Mouse (Mus musculus): Measurements from ENCODE around the gene Odf4. TPM values are rescaled to one million over a fixed set of nuclear protein-coding genes. Genes with fewer than 3 reads are reported as not detected.
"Not testable (repeated sequence)": the region's sequence is repeated elsewhere in the genome, so short reads cannot be mapped to it uniquely, and the experiment has no call there.

Gene Odf4
- total RNA-seq (2017): not detected in 2 replicates

DNA sequence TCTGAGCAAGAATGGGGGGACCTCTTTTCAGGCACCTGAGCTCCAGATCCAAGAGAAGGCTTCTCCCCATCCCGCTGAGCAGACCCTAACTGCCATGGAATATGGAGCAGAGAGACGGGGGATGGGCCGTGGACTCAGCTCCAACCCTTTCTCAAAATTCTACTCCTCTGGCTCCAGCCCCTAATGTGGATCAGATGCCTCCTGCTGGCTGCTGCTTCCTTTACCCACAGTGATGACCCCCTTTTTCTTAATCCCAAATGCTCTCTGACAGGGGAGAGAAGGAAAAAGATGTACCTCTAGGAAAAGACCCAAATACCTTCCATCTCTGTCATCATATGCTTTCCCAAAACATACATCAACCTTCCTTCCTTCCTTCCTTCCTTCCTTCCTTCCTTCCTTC lies at the start of gene Odf4:
TSS of gene Odf4 (minus strand) at position 101 of the 400 bp plus-strand sequence.
- ATAC-seq (replicated peaks in 1 of 2; ENCODE audit: insufficient read depth in 1 of 2, low FRiP score in 2 of 2, low TSS enrichment in 1 of 2, low read depth in 1 of 2, poor library complexity in 2 of 2, severe bottlenecking in 2 of 2): no peak

GRCm38 (mm10) chr11:68975601-68976000 lies 48.7 kb upstream of the Odf4 start:
- no peak for ATAC-seq (replicated peaks in 1 of 2; ENCODE audit: insufficient read depth in 1 of 2, low FRiP score in 2 of 2, low TSS enrichment in 1 of 2, low read depth in 1 of 2, poor library complexity in 2 of 2, severe bottlenecking in 2 of 2)

- ATAC-seq (replicated peaks in 1 of 2; ENCODE audit: insufficient read depth in 1 of 2, low FRiP score in 2 of 2, low TSS enrichment in 1 of 2, low read depth in 1 of 2, poor library complexity in 2 of 2, severe bottlenecking in 2 of 2): no peak
These were observed 48.2 kb upstream of the Odf4 start, which contains the start of gene Rangrf for GRCm38 (mm10) chr11:68975085-68975484. Rangrf (minus strand) TSS chr11:68975185.

DNA sequence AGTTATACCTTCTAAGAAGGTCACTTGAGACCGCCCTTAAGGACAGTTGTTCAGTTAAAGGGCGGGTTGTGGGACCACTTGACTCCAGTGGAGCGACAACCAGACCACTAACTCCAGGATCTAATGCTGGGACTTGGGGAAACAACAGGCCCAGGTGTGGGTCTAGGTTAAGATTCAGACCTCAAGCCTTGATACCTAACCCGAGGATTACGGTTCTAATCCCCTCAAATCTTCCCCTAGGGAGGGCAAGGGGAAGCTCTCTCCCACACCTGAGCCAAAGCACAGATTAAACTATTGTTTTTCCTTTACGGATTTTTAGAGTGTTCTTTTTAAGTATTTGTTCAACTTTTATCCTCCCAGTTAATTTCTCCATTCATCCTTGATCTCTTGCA lies 47.2 kb upstream of the Odf4 start:
- no peak for ATAC-seq (replicated peaks in 1 of 2; ENCODE audit: insufficient read depth in 1 of 2, low FRiP score in 2 of 2, low TSS enrichment in 1 of 2, low read depth in 1 of 2, poor library complexity in 2 of 2, severe bottlenecking in 2 of 2)

DNA sequence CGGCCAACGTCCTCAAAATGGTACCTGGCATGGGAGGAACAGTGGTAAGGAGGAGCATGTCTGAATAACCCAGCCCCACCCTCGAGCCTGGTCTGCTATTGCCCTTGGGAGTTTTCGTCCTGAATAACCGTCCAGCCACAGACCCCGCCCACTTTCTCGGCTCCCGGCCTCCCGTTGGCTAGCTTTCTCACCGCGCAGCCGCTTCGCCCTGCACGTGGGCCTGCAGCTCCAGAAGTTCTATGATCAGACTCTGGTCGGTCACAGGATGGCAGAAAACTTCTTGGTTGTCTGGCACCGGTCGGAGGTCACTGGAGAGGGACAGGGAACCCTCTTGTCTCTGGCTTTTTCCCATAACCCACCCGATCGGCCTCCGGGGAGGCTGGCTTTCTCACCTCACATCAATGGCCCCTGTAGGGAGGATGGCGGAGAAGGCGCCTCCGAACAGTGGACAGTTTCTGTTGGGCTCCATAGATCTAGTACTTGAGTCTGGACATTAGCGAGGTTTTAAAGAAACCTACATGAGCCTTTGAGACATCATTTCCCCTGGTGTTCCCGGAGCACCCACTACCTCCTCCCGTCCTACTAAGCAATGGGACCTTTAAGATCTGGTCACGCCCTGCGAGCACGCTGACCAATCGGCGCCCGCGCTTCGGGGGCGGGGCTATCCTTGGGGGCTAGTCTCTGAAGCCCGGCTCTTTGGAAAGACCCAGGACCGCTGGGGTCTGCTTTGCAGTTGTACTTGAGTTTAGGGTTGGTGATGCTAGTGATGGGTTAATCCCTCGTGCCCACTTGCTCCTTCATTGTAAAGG lies 46.6 kb upstream of the Odf4 start:
- peak; percentile 91 to 93 for ATAC-seq (replicated peaks in 1 of 2; ENCODE audit: insufficient read depth in 1 of 2, low FRiP score in 2 of 2, low TSS enrichment in 1 of 2, low read depth in 1 of 2, poor library complexity in 2 of 2, severe bottlenecking in 2 of 2)

DNA sequence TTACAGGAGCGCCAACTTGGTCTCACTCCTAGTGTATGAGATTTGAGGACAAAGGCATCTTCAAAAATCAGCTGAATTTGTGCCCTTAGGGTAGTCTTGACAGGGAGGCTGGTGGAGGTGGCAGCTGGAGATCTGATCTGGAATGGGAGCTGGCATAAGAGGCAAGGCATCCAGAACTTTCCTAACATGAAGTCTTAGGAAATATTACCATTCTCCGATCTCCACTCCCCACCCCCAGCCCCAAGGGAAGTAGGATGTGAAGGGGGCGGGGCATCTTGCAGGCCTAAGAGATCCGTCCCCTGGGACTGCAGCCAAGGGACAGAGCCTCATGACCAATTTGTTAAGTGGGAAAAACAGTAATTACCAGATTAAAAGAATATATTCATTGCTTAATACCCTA lies 43.4 kb upstream of the Odf4 start:
- no peak for ATAC-seq (replicated peaks in 1 of 2; ENCODE audit: insufficient read depth in 1 of 2, low FRiP score in 2 of 2, low TSS enrichment in 1 of 2, low read depth in 1 of 2, poor library complexity in 2 of 2, severe bottlenecking in 2 of 2)

- no peak for ATAC-seq (replicated peaks in 1 of 2; ENCODE audit: insufficient read depth in 1 of 2, low FRiP score in 2 of 2, low TSS enrichment in 1 of 2, low read depth in 1 of 2, poor library complexity in 2 of 2, severe bottlenecking in 2 of 2)
These were observed 41.9 kb upstream of the Odf4 start for GRCm38 (mm10) chr11:68968752-68969151.

GRCm38 (mm10) chr11:68967337-68968282 lies 40.7 kb upstream of the Odf4 start, which contains the start of gene Slc25a35:
Slc25a35 (plus strand) TSS chr11:68968131.
- ATAC-seq (replicated peaks in 1 of 2; ENCODE audit: insufficient read depth in 1 of 2, low FRiP score in 2 of 2, low TSS enrichment in 1 of 2, low read depth in 1 of 2, poor library complexity in 2 of 2, severe bottlenecking in 2 of 2): peak; percentile 94 to 96

DNA sequence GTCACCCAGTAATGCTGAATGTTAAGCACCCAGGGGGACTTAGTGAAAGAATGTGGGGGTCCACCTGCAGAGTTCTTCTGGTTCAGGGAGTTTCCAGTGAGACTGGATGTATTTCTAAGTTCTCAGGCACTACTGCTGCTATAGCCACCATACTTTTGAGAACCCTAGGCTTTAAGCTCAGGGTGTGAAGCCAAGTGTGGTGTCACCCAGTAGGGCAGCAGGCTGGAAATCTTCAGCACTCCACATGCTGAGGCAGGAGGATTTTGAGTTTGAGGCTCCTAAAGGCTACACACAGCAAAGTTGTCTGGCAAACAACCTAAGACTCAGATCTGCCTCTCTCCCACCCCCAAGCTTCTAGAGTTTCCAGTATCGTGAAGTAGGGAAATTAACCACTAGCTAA lies 39.7 kb upstream of the Odf4 start:
- ATAC-seq (replicated peaks in 1 of 2; ENCODE audit: insufficient read depth in 1 of 2, low FRiP score in 2 of 2, low TSS enrichment in 1 of 2, low read depth in 1 of 2, poor library complexity in 2 of 2, severe bottlenecking in 2 of 2): no peak

- no peak for ATAC-seq (replicated peaks in 1 of 2; ENCODE audit: insufficient read depth in 1 of 2, low FRiP score in 2 of 2, low TSS enrichment in 1 of 2, low read depth in 1 of 2, poor library complexity in 2 of 2, severe bottlenecking in 2 of 2)
These were observed 39.0 kb upstream of the Odf4 start for GRCm38 (mm10) chr11:68965845-68966244.

DNA sequence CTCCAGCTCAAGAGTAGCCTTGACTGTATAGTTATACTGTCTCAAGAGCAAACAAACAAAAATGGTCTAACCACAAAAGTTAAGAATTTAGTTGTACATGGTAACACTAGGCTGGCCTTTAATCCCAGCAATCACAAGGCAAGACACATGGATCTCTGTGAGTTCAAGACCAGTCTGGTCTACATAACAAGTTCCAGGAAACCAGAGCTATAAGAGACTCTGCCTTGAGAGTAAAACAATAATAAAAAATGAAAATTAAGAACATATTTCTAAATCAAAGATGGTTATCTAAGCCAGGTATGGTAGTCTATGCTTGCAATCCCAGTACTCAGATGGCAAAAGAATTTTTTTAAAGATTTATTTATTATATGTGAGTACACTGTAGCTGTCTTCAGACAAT lies 38.2 kb upstream of the Odf4 start:
- ATAC-seq (replicated peaks in 1 of 2; ENCODE audit: insufficient read depth in 1 of 2, low FRiP score in 2 of 2, low TSS enrichment in 1 of 2, low read depth in 1 of 2, poor library complexity in 2 of 2, severe bottlenecking in 2 of 2): no peak

DNA sequence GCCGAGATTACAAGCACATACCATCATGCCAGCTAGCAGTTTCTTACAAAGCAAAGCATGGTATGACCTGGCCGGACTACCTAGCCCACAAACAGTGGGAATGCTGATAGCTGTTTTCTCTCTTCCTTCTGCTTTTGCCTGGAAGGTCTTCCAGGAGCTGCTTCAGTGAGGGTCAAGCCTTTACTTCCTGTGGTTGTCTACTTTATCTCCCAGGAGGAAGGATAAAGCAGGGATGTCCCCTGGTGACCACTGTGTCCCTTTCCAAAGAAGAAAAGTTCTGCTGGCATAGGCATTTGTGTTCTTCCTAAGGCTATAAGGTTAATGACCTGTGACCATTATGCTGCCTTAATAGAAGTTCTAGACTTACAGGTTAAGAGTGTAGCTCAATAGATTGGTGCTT lies 36.5 kb upstream of the Odf4 start:
- no peak for ATAC-seq (replicated peaks in 1 of 2; ENCODE audit: insufficient read depth in 1 of 2, low FRiP score in 2 of 2, low TSS enrichment in 1 of 2, low read depth in 1 of 2, poor library complexity in 2 of 2, severe bottlenecking in 2 of 2)

DNA sequence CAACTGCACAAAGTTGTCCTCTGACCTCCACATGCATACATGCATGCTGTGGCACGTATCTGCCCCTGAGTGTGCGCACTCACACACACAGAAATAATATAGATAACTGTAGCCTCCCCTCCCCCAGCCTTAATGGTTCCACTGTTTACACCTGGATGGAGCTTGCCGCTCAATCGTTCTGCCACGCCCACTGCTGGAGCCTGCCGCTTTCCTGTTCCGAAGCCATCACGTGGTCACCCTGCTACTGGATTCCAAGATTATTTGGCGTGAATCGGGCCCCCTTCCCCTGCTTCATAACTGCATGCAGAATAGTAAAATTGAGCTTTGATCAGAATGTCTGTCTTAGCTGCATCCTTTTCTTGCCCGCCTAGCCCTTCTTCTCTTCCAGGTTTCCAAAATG lies 35.3 kb upstream of the Odf4 start:
- ATAC-seq (replicated peaks in 1 of 2; ENCODE audit: insufficient read depth in 1 of 2, low FRiP score in 2 of 2, low TSS enrichment in 1 of 2, low read depth in 1 of 2, poor library complexity in 2 of 2, severe bottlenecking in 2 of 2): not testable (repeated sequence)

DNA sequence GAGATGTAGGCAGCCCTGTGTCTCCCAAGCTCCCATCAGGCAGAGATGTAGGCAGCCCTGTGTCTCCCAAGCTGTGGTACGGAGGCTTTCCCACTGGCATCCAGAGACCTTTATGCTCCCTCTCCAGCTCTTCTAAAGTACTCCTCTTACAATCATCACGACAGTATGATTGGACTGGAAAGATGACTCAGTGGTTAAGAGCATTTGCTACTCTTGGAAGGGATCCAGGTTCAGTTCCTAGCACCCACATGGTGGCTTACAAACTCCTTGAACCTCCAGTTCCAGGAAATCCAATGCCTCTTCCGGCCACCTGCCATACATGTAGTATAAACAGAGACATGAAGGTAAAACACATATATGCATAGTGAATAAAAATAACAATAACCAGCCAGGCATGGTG lies 34.7 kb upstream of the Odf4 start:
- ATAC-seq (replicated peaks in 1 of 2; ENCODE audit: insufficient read depth in 1 of 2, low FRiP score in 2 of 2, low TSS enrichment in 1 of 2, low read depth in 1 of 2, poor library complexity in 2 of 2, severe bottlenecking in 2 of 2): no peak

DNA sequence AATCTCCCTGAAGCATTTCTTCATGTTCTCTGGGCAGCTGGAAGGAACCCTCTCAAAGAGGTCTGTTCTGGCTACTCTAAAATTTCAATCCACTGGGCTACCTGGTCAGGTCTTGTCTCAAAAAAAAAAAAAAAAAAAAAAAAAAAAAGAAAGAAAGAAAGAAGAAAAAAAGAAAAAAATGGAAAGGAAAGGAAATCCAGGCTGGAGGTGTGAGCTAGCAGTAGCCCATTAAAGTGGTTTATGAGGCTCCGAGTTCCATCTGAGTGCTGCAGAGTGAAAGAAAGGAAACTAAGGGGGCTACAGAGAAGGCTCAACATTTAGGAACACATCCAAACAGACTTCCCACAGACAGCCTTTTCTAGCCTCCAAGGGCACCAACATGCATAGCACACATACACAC lies 31.1 kb upstream of the Odf4 start:
- ATAC-seq (replicated peaks in 1 of 2; ENCODE audit: insufficient read depth in 1 of 2, low FRiP score in 2 of 2, low TSS enrichment in 1 of 2, low read depth in 1 of 2, poor library complexity in 2 of 2, severe bottlenecking in 2 of 2): no peak

- no peak for ATAC-seq (replicated peaks in 1 of 2; ENCODE audit: insufficient read depth in 1 of 2, low FRiP score in 2 of 2, low TSS enrichment in 1 of 2, low read depth in 1 of 2, poor library complexity in 2 of 2, severe bottlenecking in 2 of 2)
These were observed 30.4 kb upstream of the Odf4 start, which contains the start of gene Arhgef15 for GRCm38 (mm10) chr11:68957308-68957707. Arhgef15 (minus strand) TSS chr11:68957480.

- no peak for ATAC-seq (replicated peaks in 1 of 2; ENCODE audit: insufficient read depth in 1 of 2, low FRiP score in 2 of 2, low TSS enrichment in 1 of 2, low read depth in 1 of 2, poor library complexity in 2 of 2, severe bottlenecking in 2 of 2)
These were observed 29.8 kb upstream of the Odf4 start for GRCm38 (mm10) chr11:68956697-68957096.

- no peak for ATAC-seq (replicated peaks in 1 of 2; ENCODE audit: insufficient read depth in 1 of 2, low FRiP score in 2 of 2, low TSS enrichment in 1 of 2, low read depth in 1 of 2, poor library complexity in 2 of 2, severe bottlenecking in 2 of 2)
These were observed 29.2 kb upstream of the Odf4 start for GRCm38 (mm10) chr11:68956107-68956506.

Data from hematopoietic stem cell, adult 5-6 weeks (primary cell).